Mouse (Mus musculus) left cerebral cortex, postnatal 10 days (tissue): Measurements from ENCODE around the gene Aff1. TPM values are rescaled to one million over a fixed set of nuclear protein-coding genes. Genes with fewer than 3 reads are reported as not detected.

Source experiments
- DNase-seq, 2 experiments: peaks; one replicate each; pipeline ENCODE4 v3.0.0; 2021 to 2022; ENCODE audit warnings: low spot score in 2 of 2, mixed read lengths in 1 of 2; ENCODE audit errors: extremely low spot score in 1 of 2
- intact Hi-C: fragments of 180-260 bp; cut with DNase I; formaldehyde crosslinking; loops from one replicate; pipeline ENCODE4 v1.15.1; 2025
- total RNA-seq, 2 experiments: library from RNA; stranded (reverse); gene quantifications; 2 replicates each; pipeline ENCODE4 v1.2.3; 2021

Aff1 gene
- total RNA-seq, 2 experiments from 2014 or later: 5.2 to 8.9 TPM

DNA sequence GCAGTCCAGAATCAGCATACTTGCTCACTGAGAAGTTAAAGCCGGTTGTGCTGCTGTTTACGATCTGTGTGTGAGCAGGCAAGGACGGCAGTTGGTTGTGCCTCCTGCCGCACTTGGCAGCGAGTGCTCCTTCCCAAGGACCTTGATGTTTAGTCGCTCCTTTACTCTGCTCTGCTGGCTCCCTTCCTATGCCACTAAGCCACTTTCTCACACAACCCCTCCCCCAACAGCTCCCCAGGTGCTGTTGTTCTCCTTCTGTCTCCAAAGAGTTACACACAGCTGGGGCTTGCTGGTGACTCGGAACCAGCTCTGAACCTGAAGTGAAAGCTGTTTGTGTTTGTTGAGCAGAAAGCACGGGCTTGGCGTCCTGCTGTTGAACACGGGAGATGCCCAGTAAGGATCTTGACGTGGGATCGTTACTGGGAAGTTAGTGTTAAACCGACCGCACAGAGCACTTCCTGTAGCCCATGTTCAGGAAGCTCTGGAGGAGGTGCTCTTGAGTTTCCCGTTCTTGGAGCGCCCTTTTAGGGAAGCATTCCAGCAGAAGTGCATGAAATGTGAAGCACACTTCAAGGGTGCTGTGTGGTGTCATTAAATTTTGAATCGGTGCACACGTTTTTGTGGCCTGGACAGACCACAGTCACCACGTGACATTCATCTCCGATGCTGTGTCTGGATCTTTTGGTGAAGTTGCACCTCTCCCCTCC, 68.4 kb downstream of the Aff1 start:
- intact Hi-C loops: no loop called here
- DNase-seq: peak in 1 of 2 experiments; percentile 43

DNA sequence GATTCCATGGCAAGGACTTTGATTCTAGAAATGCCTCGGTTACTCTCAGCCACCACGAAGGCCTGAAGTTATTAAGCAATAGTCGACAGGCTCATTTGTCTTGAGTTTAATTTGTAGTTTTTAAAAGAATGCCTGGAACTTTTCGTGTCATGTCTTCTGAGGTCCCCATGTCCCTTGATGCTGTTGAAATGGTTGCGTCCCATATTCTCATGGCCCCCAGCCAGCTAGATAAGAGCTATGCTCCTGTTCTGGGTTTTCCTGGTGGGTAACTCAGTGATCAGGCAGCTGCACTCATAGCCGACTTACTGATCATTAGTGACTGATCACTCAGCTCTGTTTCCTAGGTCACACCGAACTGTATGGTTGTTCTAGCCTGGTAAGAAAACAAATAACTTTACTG, 69.6 kb downstream of the Aff1 start:
- DNase-seq: no peak
- intact Hi-C loops: no loop called here

DNA sequence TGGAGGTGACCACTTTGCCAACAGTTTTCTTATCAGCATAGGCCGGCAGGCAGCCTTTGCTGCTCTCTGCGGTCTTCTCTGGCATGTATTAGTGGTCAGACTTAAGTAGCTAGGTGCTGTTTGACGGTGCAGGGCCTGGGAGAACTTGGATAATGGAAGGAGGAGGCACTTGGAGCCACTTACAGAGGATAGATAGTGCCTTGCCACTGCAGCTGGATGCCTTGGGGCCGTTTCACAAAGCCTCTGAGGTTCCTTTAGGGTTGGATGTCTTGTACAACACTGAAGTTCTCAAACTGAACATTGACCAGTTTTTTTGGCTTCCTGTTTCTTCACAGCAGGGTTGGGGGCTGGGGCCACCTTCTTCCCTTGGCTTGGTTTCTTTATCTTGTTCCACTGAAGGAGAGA, 70.7 kb downstream of the Aff1 start:
- intact Hi-C loops: no loop called here

DNA sequence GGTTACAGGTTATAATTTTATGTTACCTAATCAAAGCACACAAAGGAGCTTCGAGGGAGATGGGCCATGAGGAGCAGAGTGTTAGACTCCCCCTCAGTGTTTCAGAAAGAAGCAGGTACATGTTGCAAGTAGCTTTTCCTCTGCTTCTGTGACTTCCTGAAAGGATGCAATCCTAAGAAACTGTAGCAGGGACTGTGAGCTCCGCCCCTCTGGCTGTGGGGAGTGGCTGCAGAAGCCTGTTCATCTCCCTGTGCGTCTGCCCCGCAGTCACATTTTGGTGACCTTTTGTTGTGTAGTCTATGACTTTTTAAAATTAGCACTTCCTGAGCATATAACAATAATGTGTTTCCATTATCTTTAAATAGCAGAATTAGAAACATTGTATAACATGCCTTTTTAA, 73.2 kb downstream of the Aff1 start:
- DNase-seq: no peak
- intact Hi-C loops: no loop called here

More for the DNA sequence above, 70.7 kb downstream of the Aff1 start:
- DNase-seq: no peak

DNA sequence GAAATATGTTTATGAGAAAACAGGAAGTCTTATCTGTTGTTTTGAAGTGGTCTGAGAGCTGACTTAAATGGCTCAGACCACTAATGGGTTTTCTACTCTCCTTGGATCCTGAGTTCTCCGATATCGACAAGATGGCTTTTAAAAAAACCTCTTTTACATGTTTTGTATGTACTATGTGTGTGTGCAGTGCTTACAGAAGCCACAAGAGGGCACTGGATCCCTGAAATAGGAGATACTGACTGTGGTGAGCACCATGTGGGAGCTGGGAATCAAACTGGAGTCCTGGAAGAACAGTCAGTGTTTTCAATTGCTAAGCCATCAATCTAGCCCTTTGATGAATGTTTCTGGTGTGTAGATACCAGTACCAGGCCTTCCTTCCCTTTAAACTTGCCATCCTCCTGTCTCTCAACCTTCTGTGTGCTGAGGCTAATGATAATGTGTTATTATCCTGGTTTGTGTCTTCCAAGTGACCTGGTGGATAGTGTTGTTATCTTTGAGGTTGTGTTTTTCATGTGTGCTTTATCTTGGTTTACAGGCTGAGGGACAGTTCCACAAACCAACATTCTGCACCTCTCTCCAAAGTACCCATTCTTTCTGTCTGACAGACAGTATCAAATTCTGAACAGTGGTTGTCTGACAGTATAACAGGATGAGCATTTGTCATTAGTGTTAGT, 73.7 kb downstream of the Aff1 start:
- intact Hi-C loops: no loop called here
- DNase-seq: no peak

DNA sequence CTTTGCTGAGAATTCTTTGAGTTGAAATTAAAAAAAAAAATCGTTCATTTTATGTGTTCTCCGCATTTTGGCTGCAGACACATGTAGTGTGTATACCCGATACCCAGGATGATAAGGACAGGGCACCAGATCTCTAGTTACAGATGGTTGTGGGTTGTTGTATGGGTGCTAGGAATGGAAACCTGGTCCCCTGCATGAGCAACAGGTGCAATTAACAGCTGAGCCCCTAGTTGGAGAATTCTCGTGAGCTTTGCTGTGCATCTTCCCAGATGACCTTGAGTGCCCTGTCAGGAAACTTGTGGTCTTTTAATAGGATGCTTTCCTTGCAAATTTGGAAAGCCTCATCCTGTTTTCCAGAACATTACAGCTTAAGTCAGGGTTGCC, 74.2 kb downstream of the Aff1 start:
- intact Hi-C loops: no loop called here
- no peak for DNase-seq

DNA sequence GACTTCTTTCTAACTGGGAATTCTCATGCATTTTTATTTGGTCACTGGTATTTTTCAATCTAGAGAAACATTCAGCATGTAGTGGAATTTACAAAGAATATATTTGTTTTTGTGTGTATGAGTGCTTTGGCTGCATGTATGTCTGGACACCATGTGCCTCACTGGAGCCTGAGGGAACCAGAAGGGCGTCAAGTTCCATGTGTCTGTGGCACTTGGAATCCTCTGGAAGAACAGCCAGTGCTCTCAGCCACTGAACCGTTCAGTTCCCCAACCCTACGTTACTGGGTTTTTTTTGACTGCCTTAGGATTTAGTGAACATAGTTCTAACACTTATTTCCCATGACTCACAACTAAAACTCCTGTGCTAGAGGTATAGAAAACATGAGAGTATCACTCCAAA, 76.8 kb downstream of the Aff1 start:
- DNase-seq: no peak
- intact Hi-C loops: no loop called here

DNA sequence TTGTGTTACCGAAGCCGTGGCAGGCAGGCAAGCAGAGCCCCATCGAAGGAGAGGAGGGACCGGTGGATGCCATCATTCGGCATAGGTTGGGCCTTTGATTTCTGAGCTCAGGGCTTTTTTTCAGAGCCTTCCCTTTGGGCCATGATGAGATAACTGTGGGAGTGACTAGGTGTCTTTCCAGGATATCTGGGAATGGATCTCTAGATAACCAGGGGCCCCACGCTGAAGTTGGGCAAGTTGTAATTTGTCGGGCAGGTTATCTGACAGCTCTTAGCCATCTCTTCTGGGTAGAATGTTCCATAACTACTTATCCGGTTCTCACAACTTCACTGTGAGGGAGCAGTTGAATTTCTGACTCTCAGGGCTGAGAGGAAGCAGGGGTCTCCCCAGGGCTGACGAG, 77.5 kb downstream of the Aff1 start:
- DNase-seq: no peak
- intact Hi-C loops: no loop called here

DNA sequence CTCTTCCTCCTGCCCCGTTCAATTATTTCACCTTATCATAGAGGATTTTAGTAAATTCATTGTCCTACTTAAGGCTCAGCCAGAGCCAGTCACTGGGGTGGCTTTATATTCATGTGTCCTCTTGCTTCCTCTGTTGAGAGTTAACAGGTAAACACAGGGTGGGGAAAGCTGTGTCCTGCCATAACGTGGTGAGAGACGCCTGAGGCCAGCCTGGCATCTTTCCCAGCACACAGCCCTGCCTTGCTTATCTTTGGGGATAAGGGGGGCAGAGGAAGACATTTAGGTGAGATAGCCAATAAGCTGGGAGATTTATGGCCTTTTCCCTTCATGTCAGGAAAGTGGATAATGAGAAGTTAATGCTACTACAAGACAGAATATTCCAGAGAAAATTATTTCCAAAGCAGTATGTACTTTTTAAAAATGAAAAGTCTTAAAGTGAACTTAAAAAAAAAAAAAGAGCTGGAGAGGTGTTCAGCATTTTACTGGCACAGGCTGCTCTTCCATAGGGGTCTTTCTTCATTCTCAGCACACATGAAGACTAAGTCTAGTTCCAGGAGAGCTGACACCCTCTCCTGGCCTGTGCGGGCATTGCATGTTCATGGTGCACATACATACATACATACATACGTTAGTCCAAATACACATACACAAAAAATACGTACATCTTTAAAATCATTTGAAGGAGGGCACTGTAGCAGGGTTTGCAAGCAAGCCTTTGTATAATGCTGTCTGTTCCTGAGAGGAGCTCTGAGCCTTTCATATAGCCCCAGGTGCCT, 78.5 kb downstream of the Aff1 start:
- intact Hi-C loops: no loop called here
- DNase-seq: no peak

DNA sequence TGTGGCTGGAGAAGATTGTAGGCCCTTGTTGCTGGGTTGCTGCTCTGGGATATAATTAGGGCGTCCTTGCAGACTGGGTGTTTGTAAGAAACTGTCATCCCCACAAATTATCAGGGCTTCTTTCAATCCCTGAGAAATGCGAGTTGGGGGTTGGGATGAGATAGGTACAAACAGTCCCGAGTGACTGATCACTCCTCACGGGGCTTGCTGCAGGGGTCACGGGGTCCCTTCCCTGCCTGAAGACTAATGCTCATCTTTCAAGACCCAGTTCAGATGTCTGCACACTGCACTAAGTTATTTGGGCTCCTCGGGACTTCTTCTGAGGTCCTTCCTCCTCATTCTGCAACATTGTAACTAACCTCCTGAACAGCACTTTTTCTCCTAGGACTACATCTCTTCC, 79.2 kb downstream of the Aff1 start:
- DNase-seq: no peak
- intact Hi-C loops: no loop called here

DNA sequence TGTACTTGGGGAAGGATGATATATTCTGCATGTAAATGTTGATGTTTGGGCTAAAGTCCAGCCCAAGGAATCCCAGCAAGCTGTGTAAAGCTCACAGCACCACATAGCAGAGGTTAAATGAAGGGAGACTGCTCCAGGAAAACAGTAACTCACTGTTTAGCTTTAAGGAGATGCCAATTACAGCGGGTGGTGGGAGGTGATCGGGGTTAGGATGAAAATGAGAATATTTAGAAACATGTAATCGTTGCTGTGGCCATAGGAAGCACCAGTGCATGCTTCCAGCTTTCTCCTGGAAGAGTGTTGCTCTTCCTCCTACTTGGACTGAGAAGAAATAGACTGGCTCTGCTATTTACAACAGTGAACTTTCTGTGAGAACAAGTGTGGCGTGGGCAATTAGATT, 80.1 kb downstream of the Aff1 start:
- intact Hi-C loops: no loop called here
- DNase-seq: no peak

DNA sequence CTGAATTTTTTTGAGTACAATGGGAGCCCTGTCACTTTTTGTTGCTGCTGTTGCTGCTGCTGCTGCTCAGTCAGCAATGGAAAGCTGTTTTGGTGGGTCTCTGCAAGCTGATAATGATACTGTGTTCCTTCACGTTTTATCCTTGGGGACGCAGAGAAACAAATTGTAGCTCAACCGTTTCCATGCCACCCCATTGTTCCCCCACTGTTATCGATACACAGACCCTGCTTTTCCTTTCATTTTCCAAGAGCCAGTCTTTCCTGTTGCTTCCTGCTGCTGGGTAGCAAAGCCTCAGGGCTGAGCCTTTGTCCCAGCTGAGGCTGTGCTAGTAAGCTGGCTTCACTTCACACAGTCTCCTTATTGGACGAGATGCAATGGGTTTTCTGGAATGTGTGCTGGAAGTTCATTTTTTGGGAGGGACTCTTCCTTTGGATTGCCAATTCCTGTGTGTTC, 81.0 kb downstream of the Aff1 start:
- DNase-seq: no peak
- intact Hi-C loops: no loop called here

DNA sequence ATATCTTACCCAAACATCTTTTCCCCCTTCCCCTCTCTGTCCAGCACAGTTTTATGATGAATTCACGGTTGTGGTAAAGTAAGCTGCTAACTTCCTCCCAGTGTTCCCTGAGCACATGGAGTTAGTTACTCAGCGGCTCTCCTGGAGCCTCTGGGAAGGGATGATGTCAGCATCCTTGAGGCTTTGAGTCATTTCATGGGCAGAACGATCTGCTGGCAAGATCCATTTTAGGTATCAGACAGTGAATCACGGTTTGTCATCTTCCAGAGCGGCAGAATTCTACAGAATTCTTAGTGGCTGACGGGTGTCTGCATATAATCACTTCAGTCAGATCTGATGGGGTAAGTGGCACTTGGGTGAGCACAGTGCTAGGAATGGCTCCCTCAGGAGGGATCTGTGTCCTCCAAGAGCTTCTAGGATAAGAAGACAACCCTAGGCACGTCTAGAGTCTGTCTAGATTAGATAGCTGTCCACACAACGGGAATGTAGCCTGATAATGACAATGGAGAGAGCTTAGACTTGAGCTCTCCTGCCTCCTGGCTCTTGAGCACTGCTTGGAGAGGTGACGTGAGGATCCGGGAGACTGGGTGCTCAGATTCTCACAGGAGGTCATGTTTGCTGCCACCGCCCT, 82.6 kb downstream of the Aff1 start:
- intact Hi-C loops: no loop called here
- DNase-seq: no peak

DNA sequence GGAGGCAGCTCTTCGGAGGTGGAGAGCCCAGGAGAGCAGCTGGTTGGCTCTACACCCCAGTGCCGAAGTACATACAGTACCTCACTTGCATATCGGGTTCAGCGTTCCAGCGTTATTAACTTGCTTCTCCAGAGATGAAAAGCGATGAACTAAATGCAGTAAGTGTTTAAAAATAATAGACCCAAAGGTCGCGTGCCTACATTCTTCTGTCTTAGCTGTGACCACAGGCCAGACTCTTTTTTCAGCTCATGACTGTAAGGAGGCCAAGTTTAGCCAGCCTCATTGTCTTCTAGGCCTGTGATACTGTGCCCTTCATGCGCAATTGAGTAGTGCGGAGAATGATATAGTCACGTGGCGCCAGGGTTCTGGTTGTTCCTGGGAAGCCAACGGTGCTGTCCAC, 83.3 kb downstream of the Aff1 start:
- intact Hi-C loops: no loop called here
- DNase-seq: no peak

DNA sequence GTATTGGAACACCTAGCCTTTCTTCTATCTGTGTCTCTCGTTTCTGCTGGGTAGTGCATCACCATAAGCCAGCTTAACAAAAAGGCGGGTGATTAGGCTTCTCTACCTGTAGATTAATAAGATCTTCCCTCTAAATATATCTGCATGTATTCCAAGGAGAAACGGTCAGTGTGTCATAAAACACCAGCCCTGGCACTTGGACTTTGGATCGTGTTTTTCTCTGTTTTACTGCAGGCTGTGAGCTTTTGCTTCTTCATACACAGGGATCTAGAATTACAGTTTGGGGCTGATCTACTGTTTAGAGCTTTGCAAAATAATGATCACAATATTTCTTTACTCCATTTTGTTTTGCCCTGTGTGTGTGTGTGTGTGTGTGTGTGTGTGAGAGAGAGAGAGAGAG, 84.7 kb downstream of the Aff1 start:
- DNase-seq: no peak
- intact Hi-C loops: no loop called here

DNA sequence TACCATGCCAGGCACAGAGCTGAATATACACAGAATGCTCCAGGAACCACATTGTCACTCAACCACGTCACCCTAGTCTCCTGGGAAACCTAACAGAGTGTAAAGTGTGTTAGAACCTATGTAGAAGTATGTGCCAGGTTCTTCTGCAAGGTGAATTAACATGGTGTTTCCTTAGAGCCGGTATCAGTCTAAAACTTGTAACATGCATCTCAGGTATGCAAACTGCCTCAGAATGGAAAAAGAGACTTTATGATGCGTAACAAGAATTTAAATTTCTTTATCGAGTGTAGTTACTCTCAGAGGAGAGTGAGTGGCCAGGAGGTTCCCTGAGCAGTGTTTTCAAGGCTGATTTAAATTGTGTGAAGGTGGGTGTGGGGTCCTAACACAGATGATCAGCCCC, 85.3 kb downstream of the Aff1 start:
- no peak for DNase-seq
- intact Hi-C loops: no loop called here

DNA sequence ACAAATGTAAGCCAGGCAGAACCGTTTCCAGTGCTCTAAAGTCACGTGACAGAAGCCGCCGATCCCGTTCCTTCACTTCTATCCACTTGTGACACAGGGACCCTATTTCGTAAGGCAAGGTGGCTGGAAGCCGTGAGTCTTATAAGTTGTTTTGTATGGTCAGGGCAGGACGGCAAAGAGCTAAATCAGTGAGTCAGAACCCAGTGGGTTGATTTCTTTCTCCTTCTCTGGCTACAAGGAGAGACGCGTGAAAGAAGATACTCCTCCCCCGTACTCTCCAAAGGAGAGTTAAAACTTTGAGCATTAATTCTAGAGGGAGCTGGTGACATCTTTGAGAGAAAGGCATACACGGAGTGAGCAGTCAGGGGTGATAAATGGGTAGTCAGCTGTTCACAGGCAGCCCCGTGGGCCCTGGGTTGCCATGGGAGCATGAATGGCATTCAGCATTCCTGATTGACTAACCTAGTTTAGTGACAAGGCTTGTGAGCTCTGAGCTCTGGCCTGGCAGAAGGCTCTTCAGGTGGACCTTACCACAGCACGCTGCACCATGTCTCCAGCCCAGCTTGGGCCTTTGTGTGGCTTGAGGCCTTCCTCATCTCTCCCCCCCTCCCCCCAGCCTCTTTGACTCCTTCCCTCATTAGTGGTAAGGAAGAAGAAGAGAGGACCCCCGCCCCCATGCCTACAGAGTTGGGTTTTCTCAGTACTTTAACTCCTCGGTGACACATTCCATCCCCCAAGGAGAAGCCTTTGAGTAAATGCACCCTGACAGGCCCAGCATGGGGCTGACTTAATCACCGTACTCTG, 86.3 kb downstream of the Aff1 start:
- no peak for DNase-seq
- intact Hi-C loops: no loop called here

DNA sequence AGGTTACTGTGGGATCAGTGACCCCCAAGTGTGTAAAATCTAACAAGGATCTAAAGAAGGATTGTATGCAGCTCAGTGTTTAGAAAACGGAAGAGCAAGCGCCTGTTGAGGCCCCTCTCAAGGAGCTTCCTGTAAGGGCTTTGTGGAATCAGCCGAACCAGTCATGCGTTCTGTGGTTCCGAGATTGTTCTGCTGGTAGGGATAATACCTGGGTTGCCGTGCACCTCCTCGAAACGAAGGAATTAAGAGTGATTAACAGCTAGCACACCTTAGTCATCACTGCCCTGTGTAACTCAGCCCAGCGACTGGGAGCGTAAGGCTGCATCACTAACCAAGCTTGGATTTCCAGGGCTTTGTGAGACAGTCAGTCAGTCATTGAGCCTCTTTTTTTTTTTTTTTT, 87.7 kb downstream of the Aff1 start:
- no peak for DNase-seq
- intact Hi-C loops: loop anchor here (5.0 kb wide), 1 partner anchor 37 kb away; no protein-coding TSS in a partner anchor

DNA sequence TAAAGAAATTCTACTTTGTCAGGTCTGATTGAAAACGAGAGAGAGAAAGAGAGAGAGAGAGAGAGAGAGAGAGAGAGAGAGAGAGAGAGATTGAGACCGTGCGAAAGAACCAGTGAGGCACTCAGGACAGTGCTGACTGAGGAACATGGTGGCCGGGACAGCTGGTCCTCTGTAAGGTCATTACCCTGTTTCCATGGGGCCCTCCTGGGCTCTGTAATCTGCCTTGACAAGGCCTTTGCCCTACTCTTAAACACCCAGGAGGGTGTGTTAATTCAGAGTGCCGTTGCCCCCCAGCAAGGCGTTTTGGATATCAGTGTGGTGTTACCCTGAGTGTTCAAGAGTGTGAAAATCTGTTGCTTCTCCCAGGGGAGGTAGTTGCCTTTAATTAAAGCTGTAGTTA, 88.1 kb downstream of the Aff1 start:
- no peak for DNase-seq
- intact Hi-C loops: loop anchor here (5.0 kb wide), 1 partner anchor 37 kb away; no protein-coding TSS in a partner anchor
